Mouse (Mus musculus): Measurements from ENCODE around the gene Afap1l2.

DNA sequence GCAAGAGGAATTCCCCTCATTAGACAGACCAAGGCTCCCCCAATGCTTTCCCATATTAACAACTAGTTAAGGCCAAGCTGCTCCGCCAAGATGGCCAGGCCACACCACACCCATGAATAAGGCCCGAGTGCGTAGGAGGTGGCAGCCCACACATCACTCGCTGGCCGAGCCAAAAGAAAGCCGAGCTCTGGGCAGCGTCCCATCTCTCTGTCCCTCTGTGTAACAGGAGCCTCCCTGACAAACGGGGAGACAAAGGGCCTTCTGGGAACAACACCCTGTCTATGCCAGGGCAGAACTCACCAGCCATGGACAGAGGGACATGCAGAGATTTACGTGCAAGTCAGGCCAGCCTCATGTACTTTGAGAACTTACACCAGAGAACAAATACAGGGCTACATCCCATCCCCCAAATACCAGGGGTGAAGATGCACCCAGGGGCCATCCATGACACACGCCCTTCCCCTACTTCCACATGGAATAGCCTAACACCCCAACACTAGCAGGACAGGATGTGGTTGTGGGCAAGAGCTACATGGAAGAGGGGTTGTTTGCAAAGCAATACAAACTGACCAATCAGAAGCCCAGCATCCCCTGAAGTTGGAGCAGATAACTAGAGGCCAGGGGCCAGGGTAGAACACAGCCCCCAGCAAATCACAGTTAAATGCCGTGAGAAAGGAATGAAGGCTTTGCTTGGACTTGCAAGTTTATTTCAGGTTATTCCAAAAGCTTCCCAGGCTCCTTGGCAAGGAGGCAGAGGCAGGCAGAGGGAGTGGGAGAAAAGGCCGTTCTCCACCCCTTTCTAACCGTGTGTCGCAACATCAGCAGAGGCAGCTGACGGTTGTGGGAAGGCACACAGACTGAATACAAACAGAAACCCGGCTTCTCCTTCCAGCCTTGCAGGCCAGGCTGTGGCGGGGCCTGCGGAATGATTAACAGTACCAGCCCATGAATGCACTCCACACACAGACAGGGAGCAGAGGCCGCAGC, 30.8 kb downstream of the Afap1l2 start:
- TF ChIP-seq POLR2A (IDR thresholded peaks at IDR 0.05; ENCODE audit: insufficient read length, low read depth) (peak; percentile 43), MYOG (IDR thresholded peaks at IDR 0.05; ENCODE audit: control insufficient read depth in 1 of 3, insufficient read depth in 1 of 3, insufficient read length in 2 of 3, low read depth in 2 of 3) (peak in 2 of 3 experiments; percentile 56 to 83), MAX (IDR thresholded peaks at IDR 0.05; ENCODE audit: low read depth) (no peak), USF1 (IDR thresholded peaks at IDR 0.05; ENCODE audit: low read depth) (no peak)
